Mouse (Mus musculus) lung, embryonic 15.5 days (tissue): Measurements from ENCODE around the gene Plxnc1. TPM values are rescaled to one million over a fixed set of nuclear protein-coding genes. Genes with fewer than 3 reads are reported as not detected.

ENCODE experiments used
- ATAC-seq: fragments of 200-750 bp; cut with Nextera tagmentation; 2 replicates; pipeline ENCODE4 v1.8.0; 2017; ENCODE audit warnings: moderate number of reproducible peaks, borderline replicate concordance; ENCODE audit not compliant: low FRiP score, low TSS enrichment; ENCODE audit errors: extremely low read depth
- H3K27ac ChIP-seq: fragments of 300-500 bp; sonication (generic); 2 replicates; pipeline ENCODE4 v1.5.1; 2015; ENCODE audit warnings: moderate library complexity, mild to moderate bottlenecking, inconsistent platforms
- H3K27me3 ChIP-seq: fragments of 300-500 bp; sonication (generic); 2 replicates; pipeline ENCODE4 v1.6.1; 2015; ENCODE audit warnings: inconsistent platforms
- H3K36me3 ChIP-seq: fragments of 300-500 bp; sonication (generic); 2 replicates; pipeline ENCODE4 v1.6.1; 2015; ENCODE audit warnings: inconsistent platforms
- H3K4me1 ChIP-seq: fragments of 300-500 bp; sonication (generic); 2 replicates; pipeline ENCODE4 v1.6.1; 2015; ENCODE audit warnings: inconsistent platforms
- H3K4me2 ChIP-seq: fragments of 300-500 bp; sonication (generic); 2 replicates; pipeline ENCODE4 v1.6.1; 2015; ENCODE audit warnings: inconsistent platforms, mild to moderate bottlenecking, moderate library complexity
- H3K4me3 ChIP-seq: fragments of 300-500 bp; sonication (generic); 2 replicates; pipeline ENCODE4 v1.5.1; 2015; ENCODE audit warnings: mild to moderate bottlenecking, inconsistent platforms
- H3K9ac ChIP-seq: fragments of 300-500 bp; sonication (generic); 2 replicates; pipeline ENCODE4 v1.6.1; 2015; ENCODE audit warnings: inconsistent platforms
- H3K9me3 ChIP-seq: fragments of 300-500 bp; sonication (generic); 2 replicates; pipeline ENCODE4 v1.6.1; 2016; ENCODE audit warnings: inconsistent platforms
- WGBS: fragments of 180-500 bp; shearing (Covaris S2); methylation state at CpG from one replicate; pipeline ENCODE4 v1.1.7; 2015; 5-methylcytosine and 5-hydroxymethylcytosine counted together
- polyA plus RNA-seq: library from polyadenylated mRNA; unstranded; fragments of >200 nt; fragmentation: Nextera tagmentation; extraction: Ambion mirVana; gene quantifications from 2 replicates; pipeline ENCODE4 v1.2.1, GENCODE M21; 2015

Gene Plxnc1
- polyA plus RNA-seq, 1 experiment from 2014 or later: 7.1 TPM

GRCm38 (mm10) chr10:94808275-94808674 lies 136.4 kb downstream of the Plxnc1 start:
- peaks cover 27% of the 10 kb centered on the region for H3K4me1 ChIP-seq
- no peak overlapping the region for H3K27ac ChIP-seq
- H3K36me3 ChIP-seq: no peaks in the 10 kb centered on the region; the same call in 1 of the 2 replicates
- H3K4me3 ChIP-seq: no peak overlapping the region
- H3K27me3 ChIP-seq: no peaks in the 10 kb centered on the region
- 49% methylated on average over 6 of the region's 6 CpGs for WGBS
- no peak overlapping the region for H3K4me2 ChIP-seq
- H3K9me3 ChIP-seq: no peaks in the 10 kb centered on the region
- no peak overlapping the region for H3K9ac ChIP-seq
- no peak for ATAC-seq

GRCm38 (mm10) chr10:94807323-94807722 lies 137.3 kb downstream of the Plxnc1 start:
- 51% methylated on average over 7 of the region's 7 CpGs for WGBS
- Histone ChIP-seq H3K9ac (no peak overlapping the region), H3K4me3 (no peak overlapping the region), H3K27ac (no peak overlapping the region), H3K27me3 (no peaks in the 10 kb centered on the region), H3K9me3 (no peaks in the 10 kb centered on the region), H3K36me3 (no peaks in the 10 kb centered on the region; the same call in 1 of the 2 replicates), H3K4me2 (no peak overlapping the region), H3K4me1 (peaks cover 27% of the 10 kb centered on the region)
- no peak for ATAC-seq

- Histone ChIP-seq H3K9ac (no peak overlapping the region), H3K4me1 (peaks cover 27% of the 10 kb centered on the region), H3K4me3 (no peak overlapping the region), H3K4me2 (no peak overlapping the region), H3K9me3 (no peaks in the 10 kb centered on the region), H3K27me3 (no peaks in the 10 kb centered on the region), H3K36me3 (no peaks in the 10 kb centered on the region; the same call in 1 of the 2 replicates), H3K27ac (peak overlapping the region; percentile 62; the same call in 1 of the 2 replicates)
- 70% methylated on average over 1 of the region's 1 CpGs for WGBS
- ATAC-seq: no peak
Measured at GRCm38 (mm10) chr10:94804909-94805220, 139.8 kb downstream of the Plxnc1 start.

GRCm38 (mm10) chr10:94804029-94804908 lies 140.4 kb downstream of the Plxnc1 start:
- peak; percentile 58; the same call in 1 of the 2 replicates for ATAC-seq
- Histone ChIP-seq H3K27ac (peak overlapping the region; percentile 62), H3K9ac (no peak overlapping the region), H3K4me1 (peaks cover 27% of the 10 kb centered on the region), H3K4me3 (no peak overlapping the region), H3K4me2 (no peak overlapping the region), H3K9me3 (no peaks in the 10 kb centered on the region), H3K36me3 (peaks cover under 1% of the 10 kb centered on the region; the same call in 1 of the 2 replicates), H3K27me3 (no peaks in the 10 kb centered on the region)
- 42% methylated on average over 10 of the region's 10 CpGs for WGBS

GRCm38 (mm10) chr10:94800677-94801354 lies 143.8 kb downstream of the Plxnc1 start:
- WGBS: 72% methylated on average over 7 of the region's 7 CpGs
- ATAC-seq: no peak; the same call in 1 of the 2 replicates
- H3K9ac ChIP-seq: no peak overlapping the region
- no peaks in the 10 kb centered on the region for H3K27me3 ChIP-seq
- peaks cover 15% of the 10 kb centered on the region for H3K4me1 ChIP-seq
- peaks cover 7% of the 10 kb centered on the region for H3K36me3 ChIP-seq
- H3K4me2 ChIP-seq: no peak overlapping the region
- no peak overlapping the region for H3K4me3 ChIP-seq
- H3K9me3 ChIP-seq: no peaks in the 10 kb centered on the region
- H3K27ac ChIP-seq: no peak overlapping the region

GRCm38 (mm10) chr10:94799485-94800239 lies 145.0 kb downstream of the Plxnc1 start:
- Histone ChIP-seq H3K27me3 (no peaks in the 10 kb centered on the region), H3K9ac (no peak overlapping the region), H3K9me3 (no peaks in the 10 kb centered on the region), H3K27ac (no peak overlapping the region), H3K4me2 (no peak overlapping the region), H3K4me3 (no peak overlapping the region), H3K36me3 (peaks cover 10% of the 10 kb centered on the region), H3K4me1 (peaks cover 11% of the 10 kb centered on the region)
- WGBS: 35% methylated on average over 2 of the region's 2 CpGs
- no peak for ATAC-seq

GRCm38 (mm10) chr10:94798128-94798527 lies 146.5 kb downstream of the Plxnc1 start:
- Histone ChIP-seq H3K4me1 (peaks cover 13% of the 10 kb centered on the region), H3K4me2 (no peak overlapping the region), H3K27ac (no peak overlapping the region), H3K4me3 (no peak overlapping the region), H3K27me3 (no peaks in the 10 kb centered on the region), H3K9ac (no peak overlapping the region), H3K36me3 (peaks cover 10% of the 10 kb centered on the region), H3K9me3 (no peaks in the 10 kb centered on the region)
- ATAC-seq: no peak
- 39% methylated on average over 5 of the region's 5 CpGs for WGBS

GRCm38 (mm10) chr10:94794666-94795244 lies 149.9 kb downstream of the Plxnc1 start:
- Histone ChIP-seq H3K9ac (no peak overlapping the region), H3K4me2 (no peak overlapping the region), H3K4me1 (peaks cover 13% of the 10 kb centered on the region), H3K9me3 (no peaks in the 10 kb centered on the region), H3K27ac (no peak overlapping the region), H3K36me3 (peaks cover 10% of the 10 kb centered on the region), H3K27me3 (no peaks in the 10 kb centered on the region), H3K4me3 (no peak overlapping the region)
- WGBS: 75% methylated on average over 5 of the region's 5 CpGs
- no peak for ATAC-seq

GRCm38 (mm10) chr10:94793914-94794313 lies 150.7 kb downstream of the Plxnc1 start:
- Histone ChIP-seq H3K9ac (no peak overlapping the region), H3K36me3 (peaks cover 7% of the 10 kb centered on the region; the same call in 1 of the 2 replicates), H3K4me2 (no peak overlapping the region), H3K27ac (no peak overlapping the region), H3K27me3 (no peaks in the 10 kb centered on the region), H3K9me3 (no peaks in the 10 kb centered on the region), H3K4me3 (no peak overlapping the region), H3K4me1 (peaks cover 18% of the 10 kb centered on the region)
- WGBS: 90% methylated on average over 3 of the region's 3 CpGs
- ATAC-seq: no peak

- Histone ChIP-seq H3K9me3 (no peaks in the 10 kb centered on the region), H3K4me2 (no peak overlapping the region), H3K27ac (peak overlapping the region; percentile 13; the same call in 1 of the 2 replicates), H3K27me3 (no peaks in the 10 kb centered on the region), H3K4me1 (peaks cover 15% of the 10 kb centered on the region), H3K9ac (no peak overlapping the region), H3K4me3 (no peak overlapping the region), H3K36me3 (peaks cover 4% of the 10 kb centered on the region; the same call in 1 of the 2 replicates)
- peak; percentile 82 for ATAC-seq
- WGBS: 27% methylated on average over 3 of the region's 3 CpGs
Measured at GRCm38 (mm10) chr10:94789205-94789604, 155.4 kb downstream of the Plxnc1 start.

- Histone ChIP-seq H3K9ac (no peak overlapping the region), H3K27ac (no peak overlapping the region), H3K9me3 (no peaks in the 10 kb centered on the region), H3K4me3 (no peak overlapping the region), H3K36me3 (peaks cover 3% of the 10 kb centered on the region; the same call in 1 of the 2 replicates), H3K4me1 (no peaks in the 10 kb centered on the region), H3K27me3 (no peaks in the 10 kb centered on the region), H3K4me2 (no peak overlapping the region)
- ATAC-seq: no peak
- WGBS: 76% methylated on average over 3 of the region's 3 CpGs
Measured at GRCm38 (mm10) chr10:94780618-94781262, 163.9 kb downstream of the Plxnc1 start.
